Mouse (Mus musculus) forebrain, embryonic 14.5 days (tissue): ENCODE results near the gene Smurf2. TPM values are rescaled to one million over a fixed set of nuclear protein-coding genes. Genes with fewer than 3 reads are reported as not detected.
A peak's percentile ranks its signal among the peaks of the same experiment; 100 is the strongest.
"Not testable (repeated sequence)": the region's sequence is repeated elsewhere in the genome, so short reads cannot be mapped to it uniquely, and the experiment has no call there.

ENCODE experiments used
- ATAC-seq: fragments of 200-750 bp; cut with Nextera tagmentation; 2 replicates; pipeline ENCODE4 v1.8.0; 2017; ENCODE audit warnings: mild to moderate bottlenecking, moderate library complexity
- DNase-seq: peaks from one replicate; pipeline ENCODE4 v3.0.0-alpha.2; 2015; ENCODE audit warnings: low spot score
- H3K27ac ChIP-seq: fragments of 300-500 bp; sonication (generic); 2 replicates; pipeline ENCODE4 v1.5.1; 2014; ENCODE audit warnings: low read depth, mild to moderate bottlenecking, control low read depth, low read length, moderate library complexity
- H3K27me3 ChIP-seq: fragments of 300-500 bp; sonication (generic); replicated peaks from 2 replicates; pipeline ENCODE4 v1.6.1; 2014; ENCODE audit warnings: low read length, control low read depth, mixed read lengths; ENCODE audit not compliant: control insufficient read depth, insufficient read depth
- H3K36me3 ChIP-seq: fragments of 300-500 bp; sonication (generic); 2 replicates; pipeline ENCODE4 v1.6.1; 2014; ENCODE audit warnings: low read length, control low read depth; ENCODE audit not compliant: control insufficient read depth, insufficient read depth
- H3K4me1 ChIP-seq: fragments of 300-500 bp; sonication (generic); 2 replicates; pipeline ENCODE4 v1.6.1; 2014; ENCODE audit warnings: antibody characterized with exemption, low read length, control low read depth; ENCODE audit not compliant: control insufficient read depth, insufficient read depth
- H3K4me2 ChIP-seq: fragments of 300-500 bp; sonication (generic); 2 replicates; pipeline ENCODE4 v1.6.1; 2014; ENCODE audit warnings: mild to moderate bottlenecking, control low read depth, low read length
- H3K4me3 ChIP-seq: fragments of 300-500 bp; sonication (generic); 2 replicates; pipeline ENCODE4 v1.5.1; 2014; ENCODE audit warnings: low read depth, low read length, control low read depth
- H3K9ac ChIP-seq: fragments of 300-500 bp; sonication (generic); 2 replicates; pipeline ENCODE4 v1.6.1; 2014; ENCODE audit warnings: mild to moderate bottlenecking, low read length, control low read depth, moderate library complexity
- H3K9me3 ChIP-seq: fragments of 300-500 bp; sonication (generic); replicated peaks from 2 replicates; pipeline ENCODE4 v1.6.1; 2016; ENCODE audit warnings: low read length, control low read depth, mixed read lengths; ENCODE audit not compliant: control insufficient read depth
- WGBS: fragments of 180-500 bp; shearing (Covaris S2); extraction: QIAGEN DNeasy Blood & Tissue Kit; methylation state at CpG from one replicate; pipeline ENCODE4 v1.1.7; 2014; 5-methylcytosine and 5-hydroxymethylcytosine counted together
- polyA plus RNA-seq: library from polyadenylated mRNA; unstranded; fragments of >200 nt; fragmentation: Nextera tagmentation; extraction: Ambion mirVana; gene quantifications from 2 replicates; pipeline ENCODE4 v1.2.1, GENCODE M21; 2014

Smurf2 gene
- polyA plus RNA-seq, 1 experiment from 2014 or later: 20.0 TPM

GRCm38 (mm10) chr11:106788026-106788774 is 132.3 kb downstream of the Smurf2 start:
- H3K9me3 ChIP-seq: no peaks in the 10 kb centered on the region
- peak overlapping the region; percentile 99 for H3K27ac ChIP-seq
- H3K4me2 ChIP-seq: peak overlapping the region; percentile 72
- ATAC-seq (peak; percentile 81), DNase-seq (peak; percentile 98)
- WGBS: under 1% methylated on average over 72 of the region's 79 CpGs
- peak overlapping the region; percentile 98 for H3K4me3 ChIP-seq
- peaks cover 15% of the 10 kb centered on the region for H3K4me1 ChIP-seq
- H3K27me3 ChIP-seq: no peaks in the 10 kb centered on the region
- peaks cover 47% of the 10 kb centered on the region for H3K36me3 ChIP-seq
- H3K9ac ChIP-seq: peak overlapping the region; percentile 100

DNA sequence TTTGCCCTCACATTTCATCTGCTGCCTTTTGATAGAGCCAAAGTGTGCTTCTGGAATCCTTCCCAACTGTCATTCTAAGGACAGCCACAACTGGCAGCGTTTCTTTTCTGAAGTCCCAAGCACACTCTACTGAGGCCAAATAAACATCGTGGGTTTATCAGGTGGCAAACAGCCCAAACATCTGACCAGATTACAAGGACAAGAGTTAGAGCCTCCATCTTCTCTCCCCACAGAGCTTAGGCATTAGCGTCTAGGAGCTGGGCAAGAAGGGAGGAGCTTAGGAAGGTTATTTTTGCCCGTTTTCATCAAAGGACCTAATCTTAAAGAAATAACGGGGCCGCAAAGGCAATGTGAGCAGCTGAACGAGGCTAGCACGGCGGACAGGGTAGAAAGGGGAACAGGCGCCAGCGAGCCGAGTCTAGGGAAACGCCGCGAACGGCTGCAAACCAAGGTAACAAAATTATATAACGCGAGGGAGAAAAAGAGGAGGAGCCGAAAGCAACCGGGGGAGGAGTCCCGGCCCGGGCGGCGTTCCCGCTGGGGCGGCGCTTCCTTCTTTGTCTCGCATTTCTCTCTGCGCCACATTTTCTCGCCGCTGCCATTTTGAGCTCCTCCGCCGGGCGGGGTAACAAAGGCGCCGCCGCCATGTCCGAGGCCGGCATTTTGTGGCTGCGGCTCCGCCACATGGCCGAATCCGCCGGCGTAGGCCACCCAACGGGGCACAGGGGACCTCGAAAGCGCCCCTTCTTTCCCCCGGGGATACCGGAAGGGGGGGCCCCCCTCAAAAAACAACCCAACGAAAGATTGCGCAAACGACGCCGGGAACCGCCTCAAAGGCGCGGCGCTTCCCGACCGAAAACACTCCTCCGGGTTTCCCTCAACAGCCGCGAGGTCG is 133.1 kb downstream of the Smurf2 start:
- H3K9ac ChIP-seq: peak overlapping the region; percentile 100
- peak; percentile 93 for DNase-seq
- peaks cover 15% of the 10 kb centered on the region for H3K4me1 ChIP-seq
- peaks cover 49% of the 10 kb centered on the region for H3K36me3 ChIP-seq
- no peaks in the 10 kb centered on the region for H3K27me3 ChIP-seq
- ATAC-seq: peak; percentile 32
- no peaks in the 10 kb centered on the region for H3K9me3 ChIP-seq
- peak overlapping the region; percentile 99 for H3K27ac ChIP-seq
- WGBS: 1% methylated on average over 65 of the region's 65 CpGs
- peak overlapping the region; percentile 98 for H3K4me3 ChIP-seq
- peak overlapping the region; percentile 64 for H3K4me2 ChIP-seq

DNA sequence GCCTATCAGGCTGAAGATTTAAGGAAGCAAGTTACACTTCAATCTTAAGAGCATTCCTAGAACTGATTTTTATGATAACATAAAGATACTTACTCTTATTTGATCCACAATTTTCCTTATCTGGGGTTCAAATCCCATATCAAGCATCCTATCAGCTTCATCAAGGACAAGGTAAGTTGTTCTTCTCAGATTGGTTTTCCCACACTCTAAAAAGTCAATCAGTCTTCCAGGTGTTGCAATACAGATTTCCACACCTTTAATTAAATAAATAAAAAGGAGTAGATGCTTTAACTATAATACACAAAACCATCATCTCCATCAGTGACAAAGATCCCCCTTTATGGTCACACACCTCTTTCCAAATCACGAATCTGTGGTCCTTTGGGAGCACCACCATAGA is 135.5 kb downstream of the Smurf2 start:
- ATAC-seq (no peak), DNase-seq (no peak)
- Histone ChIP-seq H3K9me3 (no peaks in the 10 kb centered on the region), H3K4me2 (peak overlapping the region; percentile 64), H3K27me3 (no peaks in the 10 kb centered on the region), H3K4me1 (peaks cover 13% of the 10 kb centered on the region), H3K36me3 (peaks cover 70% of the 10 kb centered on the region), H3K9ac (no peak overlapping the region), H3K4me3 (no peak overlapping the region), H3K27ac (no peak overlapping the region)
- WGBS: 73% methylated on average over 1 of the region's 1 CpGs

DNA sequence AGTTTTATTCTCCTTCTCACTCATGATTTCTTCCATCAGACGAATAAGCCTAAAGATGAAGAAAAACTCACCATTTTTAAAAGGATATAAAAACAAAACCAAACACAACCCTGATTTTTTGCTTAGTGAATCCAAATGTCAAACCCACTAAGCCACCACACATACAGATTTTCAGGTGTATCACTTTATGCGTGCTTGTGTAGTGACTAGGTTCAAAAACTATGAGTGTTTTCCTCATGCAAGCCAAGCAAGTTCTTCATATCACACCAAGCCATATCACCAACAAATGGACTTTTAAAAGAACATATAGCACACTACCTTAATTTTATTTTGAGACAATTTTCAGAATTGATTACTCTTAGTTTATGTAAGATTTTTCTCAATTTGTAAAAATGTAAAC is 136.0 kb downstream of the Smurf2 start:
- no peak for ATAC-seq
- no peaks in the 10 kb centered on the region for H3K9me3 ChIP-seq
- no peaks in the 10 kb centered on the region for H3K27me3 ChIP-seq
- WGBS: 90% methylated on average over 2 of the region's 2 CpGs
- no peak overlapping the region for H3K4me3 ChIP-seq
- peaks cover 72% of the 10 kb centered on the region for H3K36me3 ChIP-seq
- H3K9ac ChIP-seq: no peak overlapping the region
- H3K4me2 ChIP-seq: no peak overlapping the region
- H3K4me1 ChIP-seq: peaks cover 11% of the 10 kb centered on the region
- no peak overlapping the region for H3K27ac ChIP-seq
- DNase-seq: no peak

DNA sequence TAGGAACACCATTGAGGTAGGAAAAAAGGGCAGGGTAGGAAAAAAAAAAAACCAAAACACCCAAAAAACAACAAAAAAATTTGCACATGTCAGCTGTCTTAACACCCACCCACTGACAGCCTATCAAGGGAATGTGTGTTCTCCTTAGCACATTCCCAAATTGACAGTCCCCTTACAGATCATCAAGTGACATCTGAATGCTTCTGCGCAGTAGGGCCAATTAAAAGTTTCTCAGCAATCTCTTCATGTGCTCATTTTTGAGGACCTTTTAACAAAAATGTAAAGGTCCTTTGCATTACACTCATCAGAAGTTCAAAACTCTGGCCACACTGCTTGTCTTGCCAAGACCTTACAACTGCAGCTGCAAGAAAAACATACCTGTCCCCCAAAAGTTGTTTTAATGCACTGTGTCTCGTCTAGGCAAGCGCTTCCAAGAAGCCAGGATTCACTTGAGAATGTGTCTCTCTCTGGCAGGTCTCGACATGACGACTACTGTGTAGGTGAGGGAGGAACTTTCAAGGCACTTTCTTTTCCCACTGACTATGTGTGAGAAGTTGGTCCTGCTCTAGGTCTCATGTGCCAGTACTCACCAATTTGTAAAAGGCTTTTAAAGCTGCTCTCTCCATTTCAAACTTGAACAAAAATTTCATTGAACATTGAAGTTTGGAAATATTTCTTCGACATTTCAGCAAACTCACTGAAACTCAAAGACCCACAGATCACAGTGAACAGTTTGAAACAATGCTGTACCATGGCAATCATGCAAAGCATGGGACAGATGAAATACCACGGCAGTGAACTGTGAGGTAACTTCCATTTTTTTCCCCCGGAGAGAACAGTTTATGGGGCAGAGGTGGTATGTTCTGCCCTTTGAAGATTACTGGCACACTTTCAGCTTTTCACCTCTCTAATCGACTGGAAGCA is 137.4 kb downstream of the Smurf2 start:
- Histone ChIP-seq H3K27me3 (no peaks in the 10 kb centered on the region), H3K9me3 (no peaks in the 10 kb centered on the region), H3K4me3 (no peak overlapping the region), H3K36me3 (peaks cover 72% of the 10 kb centered on the region), H3K9ac (no peak overlapping the region), H3K4me2 (no peak overlapping the region), H3K4me1 (peaks cover 11% of the 10 kb centered on the region), H3K27ac (no peak overlapping the region)
- DNase-seq: no peak
- 83% methylated on average over 9 of the region's 9 CpGs for WGBS
- no peak for ATAC-seq

DNA sequence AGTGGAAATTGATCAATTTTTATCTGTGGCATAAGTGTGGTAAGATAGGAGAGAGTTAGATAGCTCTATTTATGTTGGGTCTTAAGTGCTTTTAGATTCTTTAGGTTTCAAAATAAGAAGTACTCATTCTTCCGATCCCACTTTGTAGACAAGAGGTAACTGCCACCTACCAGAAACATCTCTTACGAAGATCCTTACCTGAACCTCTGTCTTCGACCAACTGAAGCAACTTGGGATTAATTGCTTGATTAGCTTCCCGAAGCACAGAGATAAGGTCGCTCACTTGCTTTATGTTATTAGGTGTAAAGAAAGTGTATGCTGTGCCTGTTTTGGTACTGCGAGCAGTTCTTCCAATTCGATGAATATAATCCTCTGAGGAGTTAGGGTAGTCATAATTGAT is 138.2 kb downstream of the Smurf2 start:
- WGBS: 86% methylated on average over 7 of the region's 7 CpGs
- Histone ChIP-seq H3K36me3 (peaks cover 71% of the 10 kb centered on the region), H3K4me1 (peaks cover 11% of the 10 kb centered on the region)
- not testable (repeated sequence) for H3K4me2 ChIP-seq, ATAC-seq, H3K4me3 ChIP-seq, H3K9ac ChIP-seq, H3K27ac ChIP-seq, H3K9me3 ChIP-seq, DNase-seq, H3K27me3 ChIP-seq

DNA sequence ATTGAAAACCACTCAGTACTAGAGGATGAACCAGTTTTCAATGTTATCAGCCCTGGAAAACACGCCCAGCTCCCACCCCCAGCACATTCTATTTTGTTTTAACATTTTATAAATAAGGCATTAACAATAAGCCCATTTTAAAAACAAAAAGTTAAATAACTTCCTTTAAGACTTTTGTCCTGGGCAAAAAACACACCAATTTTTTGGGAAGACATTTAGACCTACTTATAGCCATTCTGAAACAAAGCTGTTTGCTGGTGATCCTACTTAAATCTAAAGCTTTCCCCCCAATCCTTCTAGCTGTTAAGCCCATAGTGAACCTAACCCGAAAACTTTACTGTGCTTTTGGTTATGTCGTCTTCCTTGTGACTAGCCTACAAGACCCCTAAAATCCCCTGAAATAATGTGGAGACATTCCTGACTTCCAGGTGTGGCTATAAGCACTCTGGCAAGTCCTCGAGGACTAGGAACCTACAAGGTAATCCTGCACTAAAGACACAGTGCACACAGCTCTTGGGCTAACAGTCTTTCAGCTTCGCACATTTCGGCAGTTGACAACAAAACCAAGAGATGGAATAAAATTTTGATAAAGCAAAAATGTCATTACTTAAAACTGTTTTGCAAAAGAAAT is 139.8 kb downstream of the Smurf2 start:
- no peak for ATAC-seq
- H3K27ac ChIP-seq: no peak overlapping the region
- H3K36me3 ChIP-seq: peaks cover 68% of the 10 kb centered on the region
- peaks cover 5% of the 10 kb centered on the region for H3K4me1 ChIP-seq
- no peaks in the 10 kb centered on the region for H3K27me3 ChIP-seq
- 74% methylated on average over 6 of the region's 6 CpGs for WGBS
- no peak overlapping the region for H3K4me2 ChIP-seq
- DNase-seq: no peak
- H3K9me3 ChIP-seq: no peaks in the 10 kb centered on the region
- no peak overlapping the region for H3K9ac ChIP-seq
- no peak overlapping the region for H3K4me3 ChIP-seq

GRCm38 (mm10) chr11:106780089-106780425 is 140.5 kb downstream of the Smurf2 start:
- Histone ChIP-seq H3K9me3 (no peaks in the 10 kb centered on the region), H3K9ac (no peak overlapping the region), H3K4me2 (peak overlapping the region; percentile 76), H3K4me1 (no peaks in the 10 kb centered on the region; the same call in 1 of the 2 replicates), H3K27me3 (no peaks in the 10 kb centered on the region), H3K36me3 (peaks cover 68% of the 10 kb centered on the region), H3K27ac (peak overlapping the region; percentile 93; the same call in 1 of the 2 replicates), H3K4me3 (no peak overlapping the region)
- peak; percentile 32 for DNase-seq
- no peak; the same call in 1 of the 2 replicates for ATAC-seq
- WGBS: 73% methylated on average over 4 of the region's 4 CpGs
